Mouse (Mus musculus) liver, embryonic 14.5 days (tissue): ENCODE measurements at regions not wholly inside any gene's neighbourhood (a gene's known extent, or its start where the extent isn't known, plus 50 kb on each side); places are given as distances from the start of the nearest gene placed in this dataset.

Experiments used
- ATAC-seq: fragments of 200-750 bp; cut with Nextera tagmentation; 2 replicates; pipeline ENCODE4 v1.8.0; 2017; ENCODE audit warnings: moderate number of reproducible peaks, mild to moderate bottlenecking, moderate library complexity; ENCODE audit not compliant: insufficient read depth
- DNase-seq, 3 experiments: peaks; one replicate each; pipeline ENCODE4 v3.0.0-alpha.2; 2012 to 2013; ENCODE audit warnings: low read depth in 3 of 3, low spot score in 3 of 3
- H3K27ac ChIP-seq: fragments of 300-500 bp; sonication (generic); 2 replicates; pipeline ENCODE4 v1.5.1; 2014; ENCODE audit warnings: moderate library complexity, mild to moderate bottlenecking, control low read depth, inconsistent platforms
- H3K27me3 ChIP-seq: fragments of 300-500 bp; sonication (generic); 2 replicates; pipeline ENCODE4 v1.6.1; 2014; ENCODE audit warnings: mild to moderate bottlenecking, low read length, moderate library complexity; ENCODE audit not compliant: control insufficient read depth, insufficient read depth
- H3K36me3 ChIP-seq: fragments of 300-500 bp; sonication (generic); replicated peaks from 2 replicates; pipeline ENCODE4 v1.6.1; 2014; ENCODE audit warnings: low read depth; ENCODE audit not compliant: control insufficient read depth, insufficient read depth
- H3K4me1 ChIP-seq, 2 experiments: fragments of 200-500 bp in 1 of 2; fragments of 300-500 bp in 1 of 2; sonication (generic) in 1 of 2; replicated peaks; 2 replicates each; pipeline ENCODE4 v1.6.1; 2012 to 2014; ENCODE audit warnings: antibody characterized with exemption in 1 of 2, inconsistent platforms in 1 of 2, low read length in 1 of 2; ENCODE audit not compliant: control insufficient read depth in 2 of 2, insufficient read depth in 2 of 2
- H3K4me2 ChIP-seq: fragments of 300-500 bp; sonication (generic); 2 replicates; pipeline ENCODE4 v1.6.1; 2014; ENCODE audit warnings: low read depth, mild to moderate bottlenecking, control low read depth, moderate library complexity
- H3K4me3 ChIP-seq, 2 experiments: fragments of 200-500 bp in 1 of 2; fragments of 300-500 bp in 1 of 2; sonication (generic) in 1 of 2; 2 replicates each; pipeline ENCODE4 v1.5.1; 2012 to 2014; ENCODE audit warnings: low read depth in 2 of 2, low read length in 2 of 2, mild to moderate bottlenecking in 2 of 2, control low read depth in 1 of 2, inconsistent platforms in 1 of 2, moderate library complexity in 1 of 2; ENCODE audit not compliant: insufficient read depth in 1 of 2
- H3K9ac ChIP-seq: fragments of 300-500 bp; sonication (generic); replicated peaks from 2 replicates; pipeline ENCODE4 v1.6.1; 2014; ENCODE audit warnings: mild to moderate bottlenecking, control low read depth, moderate library complexity
- H3K9me3 ChIP-seq: fragments of 300-500 bp; sonication (generic); 2 replicates; pipeline ENCODE4 v1.6.1; 2016; ENCODE audit warnings: low read length, mixed read lengths; ENCODE audit not compliant: control insufficient read depth
- CTCF ChIP-seq: IDR thresholded peaks from 2 replicates; pipeline ENCODE4 v1.5.1; 2016; ENCODE audit warnings: antibody characterized with exemption, low read depth, control low read depth
- EP300 ChIP-seq: IDR thresholded peaks from 2 replicates; pipeline ENCODE4 v1.6.1; 2016; ENCODE audit warnings: antibody characterized with exemption, low read depth
- WGBS: fragments of 180-500 bp; shearing (Covaris S2); extraction: QIAGEN DNeasy Blood & Tissue Kit; methylation state at CpG from one replicate; pipeline ENCODE4 v1.1.7; 2014; ENCODE audit not compliant: insufficient replicate concordance; 5-methylcytosine and 5-hydroxymethylcytosine counted together

DNA sequence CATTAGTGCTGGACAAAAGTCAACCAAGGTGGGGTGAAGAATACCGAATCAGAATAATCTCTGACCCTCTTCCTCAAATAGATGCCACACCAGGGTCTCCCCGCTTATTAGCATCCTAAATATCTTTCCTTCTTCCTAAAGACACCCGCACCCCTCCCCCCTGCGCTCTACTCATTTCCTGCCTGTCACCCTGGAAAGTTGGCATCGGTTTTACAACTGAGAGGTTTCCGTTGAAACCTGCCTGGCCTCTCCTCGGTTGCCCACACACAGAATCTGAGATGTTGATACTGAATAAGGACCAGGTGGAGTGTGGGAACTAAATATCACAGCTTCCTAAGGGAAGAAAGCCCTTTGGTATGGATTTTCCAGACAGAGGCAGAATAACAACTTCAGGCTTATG is 137.4 kb upstream of the Adamts18 start:
- Histone ChIP-seq H3K4me3 (no peak overlapping the region), H3K27ac (no peak overlapping the region), H3K9ac (no peak overlapping the region), H3K4me1 (no peaks in the 10 kb centered on the region), H3K4me2 (no peak overlapping the region), H3K27me3 (no peaks in the 10 kb centered on the region), H3K9me3 (no peaks in the 10 kb centered on the region), H3K36me3 (no peaks in the 10 kb centered on the region)
- TF ChIP-seq CTCF (no peak), EP300 (no peak)
- DNase-seq (no peak), ATAC-seq (no peak)
- 19% methylated on average over 7 of the region's 7 CpGs for WGBS

DNA sequence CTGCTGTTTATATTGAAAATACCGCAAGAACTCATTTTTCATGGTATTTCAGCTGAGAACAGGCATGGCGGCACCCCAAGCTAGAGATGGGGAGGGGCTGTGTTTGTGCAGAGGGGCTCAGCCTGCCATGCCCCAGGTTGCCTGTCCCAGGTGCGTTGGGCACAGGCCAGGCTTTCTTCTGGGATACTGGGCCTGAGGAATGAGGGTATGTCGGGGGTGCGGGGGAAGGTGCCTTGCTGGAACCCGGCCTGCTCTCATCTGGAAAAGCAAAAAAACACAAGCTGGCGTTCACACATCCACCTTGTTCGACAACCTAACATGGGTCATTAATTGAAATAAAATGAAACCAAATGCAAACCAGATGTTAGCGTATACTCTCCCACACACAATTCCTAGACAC is 142.2 kb upstream of the Adamts18 start:
- TF ChIP-seq EP300, result no peak
- H3K4me3 ChIP-seq, result no peak overlapping the region
- no peak overlapping the region for H3K27ac ChIP-seq
- ATAC-seq (no peak), DNase-seq (no peak)
- no peaks in the 10 kb centered on the region for H3K4me1 ChIP-seq
- no peak overlapping the region for H3K4me2 ChIP-seq
- H3K27me3 ChIP-seq, result no peaks in the 10 kb centered on the region
- no peaks in the 10 kb centered on the region for H3K9me3 ChIP-seq
- H3K9ac ChIP-seq, result no peak overlapping the region
- 72% methylated on average over 9 of the region's 9 CpGs for WGBS
- no peaks in the 10 kb centered on the region for H3K36me3 ChIP-seq

DNA sequence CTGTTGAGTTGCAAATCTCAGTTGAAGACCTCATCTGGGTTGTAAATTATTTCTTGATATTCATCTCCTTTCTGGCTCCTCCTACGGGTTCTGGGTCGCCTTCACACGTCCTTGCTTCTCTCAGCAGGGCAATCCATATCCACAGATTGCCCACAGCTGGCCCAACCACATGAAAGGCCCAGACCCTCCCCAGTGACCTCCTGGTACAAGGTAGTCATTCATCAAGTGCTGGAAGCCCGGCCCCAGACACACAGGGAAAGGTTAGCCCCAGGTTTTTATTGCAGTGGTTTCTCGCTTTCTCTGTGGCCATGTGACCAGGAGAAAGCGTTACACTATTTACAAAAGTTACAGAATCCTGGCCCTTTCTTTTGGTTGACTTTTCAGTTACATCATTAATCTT is 134.5 kb upstream of the Nudt7 start:
- WGBS, result 38% methylated on average over 6 of the region's 6 CpGs
- H3K4me1 ChIP-seq, result no peaks in the 10 kb centered on the region
- H3K4me3 ChIP-seq, result no peak overlapping the region
- TF ChIP-seq EP300, result no peak
- TF ChIP-seq CTCF, result no peak
- H3K27me3 ChIP-seq, result no peaks in the 10 kb centered on the region
- no peak overlapping the region for H3K27ac ChIP-seq
- H3K36me3 ChIP-seq, result no peaks in the 10 kb centered on the region
- no peaks in the 10 kb centered on the region for H3K9me3 ChIP-seq
- DNase-seq, result no peak
- no peak overlapping the region for H3K9ac ChIP-seq
- H3K4me2 ChIP-seq, result no peak overlapping the region
- ATAC-seq, result no peak

DNA sequence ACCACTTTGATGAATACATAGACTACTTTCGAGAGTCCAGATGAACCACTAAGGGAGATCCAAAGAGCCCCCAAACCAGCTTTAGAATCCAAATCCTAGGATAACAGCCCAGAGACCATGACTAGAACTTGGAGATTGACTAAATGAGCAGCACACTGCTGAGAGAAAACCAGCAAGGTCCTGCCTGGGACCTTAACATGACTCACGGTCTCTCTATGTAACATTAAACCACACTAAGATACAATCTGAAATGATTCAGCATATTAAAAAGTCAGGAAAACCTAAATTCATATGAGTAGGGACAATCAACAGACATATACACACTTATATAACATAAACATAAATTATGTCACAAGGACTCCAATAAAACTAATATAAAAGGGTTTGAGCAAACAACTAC is 131.7 kb upstream of the Nudt7 start:
- no peaks in the 10 kb centered on the region for H3K27me3 ChIP-seq
- H3K27ac ChIP-seq, result no peak overlapping the region
- H3K9ac ChIP-seq, result no peak overlapping the region
- no peak overlapping the region for H3K4me2 ChIP-seq
- H3K36me3 ChIP-seq, result no peaks in the 10 kb centered on the region
- DNase-seq (no peak), ATAC-seq (no peak)
- no peak overlapping the region for H3K4me3 ChIP-seq
- H3K9me3 ChIP-seq, result no peaks in the 10 kb centered on the region
- WGBS, result 58% methylated on average over 2 of the region's 2 CpGs
- H3K4me1 ChIP-seq, result no peaks in the 10 kb centered on the region
- TF ChIP-seq CTCF (no peak), EP300 (no peak)

DNA sequence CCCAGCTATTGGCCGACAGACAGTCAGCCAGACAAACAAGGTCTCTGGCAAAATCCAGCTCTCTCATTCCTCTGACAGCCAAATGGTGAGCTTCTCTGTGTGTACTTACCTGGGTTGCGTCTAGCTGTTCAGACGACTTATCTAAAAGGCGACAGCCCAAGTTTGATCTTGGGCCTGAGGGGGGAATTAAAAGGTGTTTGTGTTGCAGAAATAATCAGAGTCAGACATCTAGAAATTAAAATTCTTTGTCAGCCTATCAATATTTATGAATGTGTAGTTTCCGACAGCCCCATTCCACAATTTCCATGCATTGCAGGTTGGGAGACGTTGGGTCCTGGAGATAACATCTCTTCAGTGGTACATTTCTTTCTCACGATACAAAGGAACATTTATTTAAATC is 128.9 kb upstream of the Nudt7 start:
- WGBS, result 62% methylated on average over 7 of the region's 7 CpGs
- no peaks in the 10 kb centered on the region for H3K27me3 ChIP-seq

DNA sequence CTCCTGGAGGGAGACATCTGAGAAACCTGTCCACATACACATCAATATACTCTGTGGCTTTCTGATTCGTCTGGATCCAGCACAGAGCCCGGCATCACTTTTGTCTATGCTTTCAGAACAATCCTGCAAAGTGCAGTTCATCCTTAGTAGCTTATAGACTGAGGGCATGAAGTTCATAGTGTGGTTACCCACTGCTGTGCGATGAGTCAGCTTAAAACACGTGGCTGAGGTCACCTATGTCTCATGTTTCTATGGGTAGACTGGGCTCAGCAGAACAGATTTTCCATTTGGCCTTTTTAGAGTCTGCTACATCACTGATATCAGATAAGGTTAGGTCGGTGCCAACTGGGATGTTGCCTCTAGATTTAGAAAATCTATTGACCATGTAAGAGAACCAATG is 126.8 kb upstream of the Nudt7 start:
- no peak overlapping the region for H3K9ac ChIP-seq
- no peak for ATAC-seq
- H3K27me3 ChIP-seq, result no peaks in the 10 kb centered on the region
- TF ChIP-seq CTCF, result no peak
- TF ChIP-seq EP300, result no peak
- H3K4me1 ChIP-seq, result no peaks in the 10 kb centered on the region
- no peak overlapping the region for H3K27ac ChIP-seq
- no peak overlapping the region for H3K4me3 ChIP-seq
- no peaks in the 10 kb centered on the region for H3K36me3 ChIP-seq
- 57% methylated on average over 5 of the region's 5 CpGs for WGBS
- no peaks in the 10 kb centered on the region for H3K9me3 ChIP-seq
- no peak for DNase-seq
- H3K4me2 ChIP-seq, result no peak overlapping the region

More for the DNA sequence above, 128.9 kb upstream of the Nudt7 start:
- Histone ChIP-seq H3K27ac (no peak overlapping the region), H3K4me1 (no peaks in the 10 kb centered on the region), H3K9me3 (no peaks in the 10 kb centered on the region), H3K4me2 (no peak overlapping the region), H3K9ac (no peak overlapping the region), H3K4me3 (no peak overlapping the region), H3K36me3 (no peaks in the 10 kb centered on the region)
- ATAC-seq (no peak), DNase-seq (no peak)
- no peak for TF ChIP-seq CTCF
